Mouse (Mus musculus): ENCODE results near the gene Efcab9. TPM values are rescaled to one million over a fixed set of nuclear protein-coding genes. Genes with fewer than 3 reads are reported as not detected.
A peak's percentile ranks its signal among the peaks of the same experiment; 100 is the strongest.
"Not testable (repeated sequence)": the region's sequence is repeated elsewhere in the genome, so short reads cannot be mapped to it uniquely, and the experiment has no call there.

Gene Efcab9
- total RNA-seq, 2 experiments from 2014 or later, result 1.6 TPM; not detected in 1

DNA sequence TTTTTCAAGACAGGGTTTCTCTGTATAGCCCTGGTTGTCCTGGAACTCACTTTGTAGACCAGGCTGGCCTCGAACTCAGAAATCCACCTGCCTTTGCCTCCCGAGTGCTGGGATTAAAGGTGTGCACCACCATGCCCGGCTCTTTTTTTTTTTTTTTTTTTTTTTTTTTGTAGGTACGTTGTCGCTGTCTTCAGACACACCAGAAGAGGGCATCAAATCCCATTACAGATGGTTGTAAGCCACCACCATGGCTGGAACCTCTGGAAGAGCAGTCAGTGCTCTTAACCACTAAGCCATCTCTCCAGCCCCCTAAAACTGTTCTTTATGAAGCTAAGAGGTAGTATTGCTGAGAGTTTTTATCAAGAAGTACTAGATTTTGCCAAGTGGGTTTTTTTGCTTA lies 17.0 kb downstream of the Efcab9 start:
- intact Hi-C loops (cut with DNase I), result loop anchor here (5.0 kb wide), 1 partner anchor 63 kb away; no protein-coding TSS in a partner anchor
- DNase-seq (ENCODE audit: low spot score in 2 of 2), result not testable (repeated sequence)

DNA sequence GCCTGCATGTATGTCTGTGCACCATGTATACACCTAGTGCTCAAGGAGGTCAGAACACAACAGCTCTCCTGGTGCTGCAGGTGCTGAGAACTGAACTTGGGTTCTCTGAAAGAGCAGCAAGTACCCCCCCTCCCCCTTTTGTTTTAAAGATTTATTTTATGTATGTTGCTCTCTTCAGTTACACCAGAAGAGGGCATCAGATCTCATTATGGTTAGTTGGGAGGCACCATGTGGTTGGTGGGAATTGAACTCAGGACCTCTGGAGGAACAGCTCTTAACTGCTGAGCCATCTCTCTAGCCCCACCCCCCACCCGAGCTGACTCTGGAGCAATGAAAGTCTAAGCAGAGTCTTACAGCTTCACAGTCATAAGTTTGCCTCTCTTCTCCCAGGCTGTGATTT lies 21.0 kb downstream of the Efcab9 start:
- no peak for DNase-seq (ENCODE audit: low spot score in 2 of 2)
- intact Hi-C loops (cut with DNase I), result no loop called here

DNA sequence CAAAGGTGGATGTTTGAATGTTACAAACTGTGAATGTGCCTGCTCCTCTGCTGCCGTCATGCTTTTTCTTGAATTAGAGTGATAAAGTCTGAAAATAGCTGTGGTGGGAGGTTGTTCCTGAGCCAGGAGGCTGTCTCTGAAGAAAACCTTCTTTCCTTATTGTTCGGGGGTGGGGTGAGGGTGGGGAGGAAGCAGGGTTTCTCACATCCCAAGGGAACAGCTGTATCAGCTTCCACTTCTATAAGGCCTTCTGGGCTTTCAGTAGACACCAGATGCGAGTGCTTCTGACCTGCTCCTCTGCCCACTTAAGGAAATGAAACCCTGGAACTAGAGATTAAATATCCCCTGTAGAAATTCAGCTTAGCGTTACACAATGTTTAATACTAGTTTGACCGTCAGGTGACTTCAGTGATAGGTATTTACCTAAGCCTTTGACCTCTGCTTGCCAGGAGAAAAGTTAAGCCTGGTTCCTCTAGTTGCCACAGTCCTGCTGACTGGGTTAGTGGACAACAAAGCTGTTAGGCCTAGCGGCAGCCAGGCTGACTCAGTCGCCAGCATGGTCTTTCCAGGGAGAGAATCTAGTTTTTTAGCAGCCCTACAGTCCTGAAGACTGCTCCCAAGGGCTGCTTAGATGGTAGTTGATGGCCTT lies 26.7 kb downstream of the Efcab9 start:
- peak; percentile 33 to 36 for DNase-seq (ENCODE audit: low spot score in 2 of 2)
- intact Hi-C loops (cut with DNase I), result no loop called here

DNA sequence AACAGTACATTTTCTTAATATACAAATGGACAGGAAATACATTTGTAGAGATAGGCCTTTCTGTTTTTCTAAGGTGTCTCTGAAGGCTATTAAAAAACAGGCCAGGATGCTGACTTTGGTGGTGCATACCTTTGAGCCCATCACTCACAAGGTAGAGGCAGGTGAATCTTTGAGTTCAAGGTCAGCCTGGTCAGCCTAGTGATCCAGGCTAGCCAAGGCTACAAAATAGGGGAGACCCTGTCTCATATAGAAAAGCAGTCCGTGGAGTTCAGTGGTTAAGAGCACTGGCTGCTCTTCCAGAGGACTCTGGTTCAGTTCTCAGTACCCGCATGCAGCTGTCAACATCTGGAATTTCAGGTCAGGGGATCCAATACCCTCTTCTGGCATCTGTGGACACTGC lies 28.2 kb downstream of the Efcab9 start:
- intact Hi-C loops (cut with DNase I), result loop anchor here (5.0 kb wide), 2 partner anchors 51 to 161 kb away; no protein-coding TSS in a partner anchor
- DNase-seq (ENCODE audit: low spot score in 2 of 2), result no peak

DNA sequence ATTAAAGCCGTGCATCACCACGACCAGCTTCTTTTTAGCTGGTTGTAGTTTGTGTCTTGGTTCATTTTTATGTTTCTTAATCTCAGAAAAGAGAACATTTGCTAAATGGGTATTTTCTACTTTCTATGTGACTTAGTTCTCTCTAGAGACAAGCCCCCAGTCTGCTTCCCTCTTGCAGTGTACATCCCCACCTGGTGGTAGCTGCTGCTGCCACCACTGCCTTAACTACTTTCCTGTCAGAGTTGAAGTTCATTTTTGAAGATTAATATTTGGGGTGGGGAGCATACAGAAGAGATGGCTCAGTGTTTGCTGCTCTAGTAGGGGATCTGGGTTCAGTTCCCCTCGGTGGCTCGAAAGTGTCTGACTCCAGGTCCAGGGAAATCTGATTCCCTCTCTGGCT lies 31.9 kb downstream of the Efcab9 start:
- no peak for DNase-seq (ENCODE audit: low spot score in 2 of 2)
- intact Hi-C loops (cut with DNase I), result loop anchor here (5.0 kb wide), 2 partner anchors 48 to 158 kb away; no protein-coding TSS in a partner anchor

DNA sequence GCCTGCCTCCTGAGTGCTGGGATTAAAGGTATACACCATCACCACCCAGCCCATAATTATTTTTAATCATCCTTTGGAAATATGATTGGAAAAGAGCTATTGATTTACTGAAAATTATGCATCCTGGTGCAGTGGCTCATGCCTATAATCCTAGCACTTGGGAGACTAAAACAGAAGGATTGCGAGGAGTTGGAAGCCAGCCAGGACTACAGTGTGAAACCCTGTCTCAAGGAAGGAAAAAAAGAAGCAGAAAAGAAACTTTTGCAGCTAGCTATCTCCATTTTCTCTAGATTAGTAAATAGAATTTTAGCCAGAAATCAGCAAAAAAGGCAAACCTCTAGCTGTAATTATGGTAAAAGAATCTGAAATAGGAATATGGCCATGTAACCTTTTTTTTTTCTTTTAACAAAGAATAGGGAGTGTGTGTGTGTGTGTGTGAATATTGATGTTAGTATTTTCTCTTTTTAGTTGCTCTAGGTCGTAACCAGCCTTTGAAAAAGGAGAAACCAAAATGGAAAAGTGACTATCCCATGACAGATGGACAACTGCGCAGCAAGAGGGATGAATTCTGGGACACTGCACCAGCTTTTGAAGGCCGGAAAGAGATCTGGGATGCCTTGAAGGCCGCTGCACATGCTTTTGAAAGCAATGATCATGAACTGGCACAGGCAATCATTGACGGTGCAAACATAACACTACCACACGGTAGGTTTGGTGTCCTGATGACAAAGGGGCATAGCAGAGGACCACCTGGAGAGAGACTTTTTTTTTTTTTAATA lies 32.9 kb downstream of the Efcab9 start:
- peak; percentile 55 to 77 for DNase-seq (ENCODE audit: low spot score in 2 of 2)
- intact Hi-C loops (cut with DNase I), result no loop called here

DNA sequence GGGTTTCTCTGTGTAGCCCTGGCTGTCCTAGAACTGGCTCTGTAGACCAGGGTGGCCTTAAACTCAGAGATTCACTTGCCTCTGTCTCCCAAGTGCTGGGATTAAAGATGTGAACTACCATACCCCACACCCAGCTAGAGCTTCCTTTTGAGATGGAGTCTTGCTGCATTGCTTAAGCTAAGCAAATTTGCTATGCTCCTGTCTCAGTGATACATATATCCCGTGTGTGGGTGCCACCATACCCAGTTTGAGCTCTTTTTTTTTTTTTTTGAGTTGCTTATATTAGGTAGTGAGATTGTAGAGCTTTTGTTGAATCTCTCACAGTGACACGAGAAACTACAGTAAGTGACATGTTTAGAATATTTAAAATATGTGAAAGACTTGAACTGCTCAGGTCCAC lies 36.6 kb downstream of the Efcab9 start:
- intact Hi-C loops (cut with DNase I), result no loop called here
- DNase-seq (ENCODE audit: low spot score in 2 of 2), result no peak

DNA sequence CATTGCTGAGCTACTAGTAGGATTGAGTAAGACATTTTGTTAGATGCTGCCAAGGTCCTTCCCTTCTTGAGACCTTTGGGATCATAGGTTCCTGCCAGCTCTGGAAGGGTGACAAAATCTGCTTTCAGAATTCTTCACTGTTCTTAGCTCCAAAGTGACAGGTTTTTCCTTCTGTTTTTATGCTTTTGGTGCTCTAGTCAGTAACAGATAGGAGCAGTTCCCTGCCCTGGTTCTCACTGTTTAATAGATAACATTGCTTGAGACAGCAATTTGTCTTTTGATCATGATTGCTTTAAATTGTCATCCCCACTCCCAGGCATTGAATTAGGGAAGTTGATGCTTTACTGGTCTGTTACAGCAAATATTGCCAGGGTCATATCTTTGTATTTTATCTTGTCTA lies 38.6 kb downstream of the Efcab9 start:
- no peak for DNase-seq (ENCODE audit: low spot score in 2 of 2)
- intact Hi-C loops (cut with DNase I), result no loop called here

DNA sequence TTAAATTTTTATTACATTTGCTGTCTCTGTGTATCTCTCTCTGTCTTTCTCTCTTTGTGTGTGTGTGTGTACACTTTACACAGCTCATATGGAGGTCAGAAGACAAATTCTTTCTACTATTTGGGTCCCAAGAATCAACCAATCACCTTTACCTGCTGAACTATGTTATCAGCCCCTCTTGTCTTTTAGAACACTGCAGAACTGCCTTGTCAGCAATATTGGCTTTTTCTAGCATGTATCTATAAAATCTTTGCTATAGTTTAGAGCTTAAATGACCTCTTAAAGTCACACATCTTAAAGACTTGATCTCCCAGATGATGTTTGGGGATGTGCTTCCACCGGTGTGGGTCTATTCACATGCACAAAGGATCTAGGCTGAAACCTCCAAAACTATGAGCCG lies 40.8 kb downstream of the Efcab9 start:
- intact Hi-C loops (cut with DNase I), result no loop called here
- no peak for DNase-seq (ENCODE audit: low spot score in 2 of 2)

DNA sequence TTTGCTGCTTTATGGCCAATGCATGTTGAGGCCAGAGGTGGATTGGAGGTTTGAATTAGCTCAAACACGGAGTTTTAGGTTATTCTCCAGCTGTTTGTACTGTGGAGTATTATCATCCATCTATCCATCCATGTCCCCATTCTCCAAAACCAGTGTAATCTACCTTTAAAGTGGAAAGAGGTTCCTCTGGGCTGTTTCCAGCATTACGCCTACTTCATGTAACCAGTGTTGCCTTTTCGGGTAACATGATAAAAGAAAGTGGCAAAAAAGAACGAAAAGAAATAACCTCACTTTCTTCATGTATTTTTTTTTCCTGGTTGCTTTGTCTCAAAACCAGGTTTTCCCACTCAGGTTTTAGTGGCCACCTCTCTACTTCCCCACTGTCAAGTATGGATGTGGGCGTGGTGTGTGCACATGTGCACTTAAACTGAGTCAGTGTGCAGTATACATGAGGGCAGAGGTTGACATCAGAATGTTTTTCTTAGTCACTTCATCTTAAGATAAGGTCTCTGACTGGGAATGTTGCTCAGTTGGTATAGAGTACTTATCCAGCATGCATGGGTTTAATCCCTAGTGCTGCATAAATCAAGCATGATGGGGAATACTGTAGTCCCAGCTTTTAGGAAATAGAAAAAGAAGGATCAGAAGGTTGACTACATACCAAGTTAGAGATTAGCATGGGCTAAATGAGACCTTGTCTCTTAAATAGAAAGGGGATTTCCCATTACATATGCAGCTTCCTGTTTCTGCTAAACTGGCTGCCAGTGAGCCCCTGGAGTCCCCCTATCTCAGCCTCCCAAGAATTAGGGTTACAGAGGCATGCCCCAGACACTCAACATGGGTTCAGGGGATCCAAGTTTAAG lies 42.8 kb downstream of the Efcab9 start:
- intact Hi-C loops (cut with DNase I), result no loop called here
- DNase-seq (ENCODE audit: low spot score in 2 of 2), result no peak

DNA sequence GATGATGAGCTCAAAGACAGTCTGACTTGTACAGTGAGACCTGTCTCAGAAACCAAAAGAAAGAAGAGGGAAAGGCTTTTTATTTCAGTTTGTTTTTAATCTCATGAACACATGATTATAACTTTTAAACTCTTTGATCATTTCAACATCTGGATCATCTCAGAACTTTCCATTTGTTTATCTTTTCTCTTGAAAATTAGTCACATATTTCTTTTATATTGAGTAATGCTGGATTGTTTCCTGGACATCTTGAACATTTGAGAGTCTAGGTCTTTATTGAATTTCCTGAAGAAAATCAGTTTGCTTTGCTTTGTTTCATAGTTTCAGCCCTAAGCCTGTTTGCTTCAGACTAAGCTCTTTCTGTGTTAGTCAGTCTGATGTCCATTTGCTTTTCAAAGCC lies 43.5 kb downstream of the Efcab9 start:
- DNase-seq (ENCODE audit: low spot score in 2 of 2), result no peak
- intact Hi-C loops (cut with DNase I), result no loop called here

DNA sequence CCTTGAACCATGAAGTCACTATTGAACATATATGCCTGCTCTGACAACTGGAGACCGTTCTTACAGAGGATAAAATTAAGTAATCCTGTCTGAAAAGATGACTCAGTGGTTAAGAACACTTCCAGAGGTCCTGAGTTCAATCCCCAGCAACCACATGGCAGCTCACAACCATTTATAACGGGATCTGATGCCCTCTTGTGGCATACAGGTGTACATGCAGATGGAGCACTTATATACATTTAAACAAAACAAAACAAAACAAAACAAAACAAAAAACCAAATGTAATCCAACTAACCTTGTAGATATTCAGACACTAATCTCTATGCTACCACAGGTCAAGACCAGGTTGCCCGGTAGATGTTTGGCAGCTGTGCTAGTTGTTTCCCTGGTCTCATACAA lies 44.4 kb downstream of the Efcab9 start:
- intact Hi-C loops (cut with DNase I), result no loop called here
- no peak for DNase-seq (ENCODE audit: low spot score in 2 of 2)

DNA sequence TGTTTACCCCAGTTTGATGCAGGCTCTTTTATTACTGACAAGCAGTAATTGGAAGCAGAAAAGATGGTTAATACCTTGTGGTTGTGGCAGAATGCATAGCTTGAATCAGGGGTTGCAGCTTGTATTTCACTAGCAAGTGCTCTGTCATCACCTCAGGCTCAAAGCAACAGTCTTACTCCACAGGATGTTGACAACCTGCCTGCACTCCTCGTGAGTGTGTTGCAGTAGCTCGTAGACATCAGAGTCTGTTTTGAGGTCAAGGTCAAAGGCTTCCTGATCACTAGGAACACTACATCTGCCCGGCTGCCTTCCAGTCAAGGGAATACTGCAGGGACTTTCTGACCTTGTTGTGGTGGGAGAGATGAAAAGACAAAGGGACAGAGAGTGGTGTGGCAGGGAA lies 45.3 kb downstream of the Efcab9 start:
- intact Hi-C loops (cut with DNase I), result no loop called here
- DNase-seq (ENCODE audit: low spot score in 2 of 2), result no peak

DNA sequence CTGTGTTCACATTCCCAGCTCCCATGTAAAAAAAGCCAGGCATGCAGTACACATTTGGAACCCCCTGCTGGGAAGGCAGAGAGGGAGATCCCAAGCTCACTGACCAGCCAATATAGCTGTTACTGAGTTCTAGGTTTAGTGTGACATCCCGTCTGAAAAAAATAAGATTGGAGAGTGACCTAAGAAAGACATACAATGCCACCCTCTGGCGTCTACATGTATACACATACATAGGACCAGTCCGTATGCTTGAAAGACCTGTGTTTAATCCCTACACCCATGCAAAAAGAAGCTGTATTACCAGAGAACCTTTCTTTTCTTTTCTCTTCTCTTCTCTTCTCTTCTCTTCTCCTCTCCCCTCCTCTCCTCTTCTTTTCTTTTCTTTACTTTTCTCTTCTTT lies 46.6 kb downstream of the Efcab9 start:
- DNase-seq (ENCODE audit: low spot score in 2 of 2), result no peak
- intact Hi-C loops (cut with DNase I), result no loop called here

DNA sequence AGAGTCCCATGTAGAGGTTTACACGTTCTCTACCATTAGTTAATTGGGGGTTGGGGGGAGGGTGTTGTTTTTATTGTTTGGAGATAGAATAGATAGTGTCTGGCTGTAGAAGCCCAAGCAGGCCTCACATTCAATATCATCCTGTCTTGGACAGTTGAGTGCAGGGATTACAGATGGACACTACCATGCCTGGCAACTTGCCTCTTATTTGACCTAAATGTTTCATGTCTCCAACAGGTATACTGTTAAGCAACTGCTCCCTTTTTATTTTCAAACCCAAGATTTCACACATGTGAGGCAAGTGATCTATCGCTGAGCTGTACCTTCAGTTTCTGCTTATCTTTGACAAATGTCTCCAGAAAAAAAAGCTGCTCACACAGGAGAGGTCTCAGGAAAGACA lies 50.4 kb downstream of the Efcab9 start:
- intact Hi-C loops (cut with DNase I), result no loop called here
- DNase-seq (ENCODE audit: low spot score in 2 of 2), result no peak

DNA sequence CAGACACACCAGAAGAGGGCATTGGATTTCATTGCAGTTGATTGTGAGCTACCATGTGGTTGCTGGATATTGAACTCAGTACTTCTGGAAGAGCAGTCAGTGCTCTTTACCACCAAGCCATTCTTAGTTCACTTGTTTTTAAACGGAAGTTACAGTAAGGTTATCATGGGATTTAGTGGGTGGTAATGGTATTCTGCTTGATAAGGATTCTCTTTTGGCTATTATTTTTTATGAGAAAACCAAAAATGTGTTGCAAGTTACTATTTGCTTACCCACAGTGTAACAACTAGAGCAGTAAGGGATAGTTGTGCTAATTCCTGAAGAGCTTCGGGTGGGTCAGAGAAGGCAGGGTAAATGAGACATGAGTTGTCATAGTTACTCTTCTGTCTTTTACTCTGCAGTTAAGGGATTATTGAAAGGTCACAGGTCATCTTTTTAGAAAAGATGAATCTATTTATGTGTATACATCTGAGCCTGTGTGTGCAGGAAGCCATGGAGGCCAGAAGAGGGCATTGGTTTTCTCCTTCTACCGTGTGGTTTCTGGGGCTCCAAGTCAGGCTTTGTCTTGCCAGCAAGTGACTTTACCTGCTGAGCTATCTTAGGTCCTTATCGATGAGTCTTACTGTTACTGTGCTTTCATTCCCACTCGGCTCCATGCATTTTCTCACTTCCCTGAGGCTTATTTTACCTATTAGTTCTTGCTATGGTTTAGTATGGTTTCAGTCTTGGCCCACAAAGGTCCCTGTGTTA lies 56.2 kb downstream of the Efcab9 start:
- intact Hi-C loops (cut with DNase I), result no loop called here
- DNase-seq (ENCODE audit: low spot score in 2 of 2), result no peak

DNA sequence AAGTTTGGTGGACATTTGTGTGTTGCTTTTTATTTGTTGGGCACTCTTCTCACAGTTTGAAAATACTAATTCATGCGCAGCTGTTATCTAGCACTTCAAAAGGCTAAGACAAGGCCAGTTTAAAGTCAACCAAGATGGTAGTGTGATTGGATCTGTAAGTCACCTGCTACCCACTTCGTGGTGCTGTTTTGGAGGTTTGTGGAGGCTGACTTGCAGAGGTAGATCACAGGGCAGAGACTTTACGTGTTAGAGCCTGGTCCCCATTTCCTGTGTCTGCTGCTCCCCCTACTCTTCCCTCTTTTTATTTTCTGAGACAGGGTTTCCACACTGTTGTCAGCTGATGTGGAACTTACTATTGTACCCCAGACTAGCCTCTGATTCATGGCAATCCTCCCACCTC lies 57.2 kb downstream of the Efcab9 start:
- intact Hi-C loops (cut with DNase I), result no loop called here
- DNase-seq (ENCODE audit: low spot score in 2 of 2), result no peak

Data from left cerebral cortex, postnatal 14 days (tissue).